Mouse (Mus musculus) bone marrow, adult 2 months (tissue): Measurements from ENCODE around the gene Padi4.

Experiments
- CTCF ChIP-seq: fragments of 200-500 bp; IDR thresholded peaks from 2 replicates; pipeline ENCODE4 v1.5.1; 2011; ENCODE audit warnings: low read length, control low read depth; ENCODE audit not compliant: control insufficient read depth, insufficient read depth
- POLR2A ChIP-seq: fragments of 200-500 bp; IDR thresholded peaks from 2 replicates; pipeline ENCODE4 v1.6.1; 2011; ENCODE audit warnings: low read depth, mild to moderate bottlenecking, control low read depth, low read length, borderline replicate concordance; ENCODE audit not compliant: control insufficient read depth

GRCm38 (mm10) chr4:140709617-140710016, 64.4 kb downstream of the Padi4 start:
- TF ChIP-seq CTCF: no peak
- no peak for TF ChIP-seq POLR2A
